Mouse (Mus musculus): ENCODE results near the gene Iqce. TPM values are rescaled to one million over a fixed set of nuclear protein-coding genes. Genes with fewer than 3 reads are reported as not detected.

Iqce gene
- polyA plus RNA-seq, 1 experiment, result 13.4 TPM

DNA sequence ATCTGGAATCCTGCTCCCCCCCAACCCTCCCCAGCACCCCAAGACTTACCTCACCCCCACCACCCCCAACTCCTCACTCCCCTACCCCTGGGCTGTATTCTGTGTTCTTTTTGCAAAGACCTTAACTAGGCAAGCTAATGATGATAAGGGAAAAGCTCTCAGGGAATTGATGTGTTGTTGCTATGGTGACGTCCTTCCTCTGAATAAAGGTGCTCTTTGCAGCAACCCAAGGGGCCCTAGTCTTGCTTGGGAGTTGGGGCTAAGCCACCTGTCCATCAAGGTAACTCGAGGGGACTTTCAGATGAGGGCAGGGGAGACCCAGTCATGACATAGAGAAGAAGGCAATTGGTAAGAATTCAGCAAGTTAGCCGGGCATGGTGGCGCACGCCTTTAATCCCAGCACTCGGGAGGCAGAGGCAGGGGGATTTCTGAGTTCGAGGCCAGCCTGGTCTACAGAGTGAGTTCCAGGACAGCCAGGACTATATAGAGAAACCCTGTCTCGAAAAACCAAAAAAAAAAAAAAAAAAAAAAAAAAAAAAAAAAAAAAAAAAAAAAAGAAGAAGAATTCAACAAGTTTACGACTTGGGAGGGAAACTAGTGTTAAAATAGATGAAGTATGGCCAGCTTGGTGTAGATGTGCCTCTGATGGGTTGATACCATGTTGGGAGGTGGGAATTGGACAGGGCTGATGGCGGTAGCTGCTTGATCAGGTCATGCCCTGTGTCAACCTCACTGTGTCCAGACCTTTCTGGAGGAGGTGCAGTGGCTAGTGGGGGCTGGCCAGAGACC, 86.7 kb downstream of the Iqce start:
- DNase-seq (ENCODE audit: low read depth), result no peak

DNA sequence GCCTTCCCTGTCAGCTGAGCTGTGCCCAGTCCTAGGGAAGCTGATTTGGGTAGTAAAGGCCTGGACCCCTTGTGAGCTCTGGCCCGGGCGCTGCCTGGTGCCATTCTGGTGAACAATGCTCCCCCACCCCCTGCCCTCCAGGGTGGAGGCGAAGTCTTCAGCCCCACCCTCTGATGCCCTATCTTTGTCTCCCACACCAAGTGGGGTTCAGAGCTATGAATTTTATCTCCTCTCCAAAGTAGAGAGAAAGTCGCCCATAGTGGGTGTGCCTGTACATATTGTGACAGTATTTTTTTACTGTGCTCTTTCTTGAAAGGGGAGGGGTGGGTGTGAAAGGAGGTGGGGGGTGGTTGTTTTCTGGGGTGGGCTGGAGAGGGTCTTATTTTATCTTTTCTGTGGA, 87.3 kb downstream of the Iqce start:
- DNase-seq (ENCODE audit: low read depth), result no peak

DNA sequence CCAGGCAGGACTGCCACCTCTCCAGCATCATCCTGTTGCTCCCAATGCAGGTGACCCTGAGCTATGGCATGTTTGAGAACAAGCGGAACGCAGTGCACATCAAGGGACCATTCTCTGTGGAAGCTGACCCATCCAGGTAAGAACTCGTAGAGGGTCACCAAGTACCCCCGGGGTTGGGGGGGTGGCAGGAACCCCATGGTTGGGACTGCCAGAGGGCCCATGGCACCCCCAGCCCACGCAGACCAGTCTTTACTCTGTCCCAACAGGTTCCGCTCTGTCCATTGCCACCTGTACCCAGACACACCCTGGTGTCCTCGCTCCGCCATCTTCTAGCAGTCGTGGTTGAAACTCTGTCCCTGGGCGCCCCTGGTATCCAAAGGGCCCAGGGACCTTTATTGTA, 88.0 kb downstream of the Iqce start:
- no peak for DNase-seq (ENCODE audit: low read depth)

DNA sequence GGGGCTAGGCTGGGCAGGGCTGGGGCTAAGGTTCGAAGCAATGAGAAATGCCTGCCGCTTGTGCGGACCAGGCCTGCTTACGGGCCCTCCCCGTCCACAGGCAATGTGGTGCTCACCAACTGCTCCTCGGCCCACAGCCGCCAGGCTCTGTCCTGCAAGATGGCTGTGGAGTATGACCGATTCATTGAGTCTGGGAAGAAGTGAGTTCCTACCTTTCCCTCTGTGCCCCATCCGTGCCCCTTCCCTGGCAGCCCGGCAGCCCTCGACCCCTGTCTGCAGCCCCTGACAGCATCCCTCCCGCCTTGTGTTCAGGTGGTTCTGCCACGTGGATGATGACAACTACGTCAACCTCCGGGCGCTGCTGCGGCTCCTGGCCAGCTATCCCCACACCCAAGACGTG, 90.0 kb downstream of the Iqce start:
- no peak for DNase-seq (ENCODE audit: low read depth)

Other genes with a start within 250 kb of the Iqce start
- gene Chst12, start 196.8 kb downstream of the Iqce start, polyA plus RNA-seq (2012; rRNA removed), result 43.6 and 48.9 TPM in 2 replicates
- not detected in 2 replicates for gene Grifin, start 137.3 kb downstream of the Iqce start, polyA plus RNA-seq (2012; rRNA removed)
- 53.1 and 66.0 TPM in 2 replicates for gene Lfng, start 95.1 kb downstream of the Iqce start, polyA plus RNA-seq (2012; rRNA removed)
- 59.6 and 77.6 TPM in 2 replicates for gene Ttyh3, start 53.3 kb downstream of the Iqce start, polyA plus RNA-seq (2012; rRNA removed)
- gene Brat1, start 2.6 kb upstream of the Iqce start, polyA plus RNA-seq (2012; rRNA removed), result 27.2 and 33.7 TPM in 2 replicates
- gene Amz1, start 21.7 kb upstream of the Iqce start, polyA plus RNA-seq (2012; rRNA removed), result 1.8 TPM in 2 replicates
- 86.9 and 87.5 TPM in 2 replicates for gene Gna12, start 128.1 kb upstream of the Iqce start, polyA plus RNA-seq (2012; rRNA removed)